Mouse (Mus musculus) neural tube, embryonic 15.5 days (tissue): ENCODE results near the gene Shroom3. TPM values are rescaled to one million over a fixed set of nuclear protein-coding genes. Genes with fewer than 3 reads are reported as not detected.

Experiments
- ATAC-seq: fragments of 200-750 bp; cut with Nextera tagmentation; 2 replicates; pipeline ENCODE4 v1.8.0; 2017; ENCODE audit warnings: mild to moderate bottlenecking, moderate TSS enrichment, moderate library complexity; ENCODE audit not compliant: low FRiP score
- H3K27ac ChIP-seq: fragments of 300-500 bp; sonication (generic); replicated peaks from 2 replicates; pipeline ENCODE4 v1.5.1; 2015; ENCODE audit warnings: mild to moderate bottlenecking, inconsistent platforms
- H3K27me3 ChIP-seq: fragments of 300-500 bp; sonication (generic); replicated peaks from 2 replicates; pipeline ENCODE4 v1.6.1; 2015; ENCODE audit warnings: inconsistent platforms
- H3K36me3 ChIP-seq: fragments of 300-500 bp; sonication (generic); 2 replicates; pipeline ENCODE4 v1.6.1; 2015; ENCODE audit warnings: inconsistent platforms
- H3K4me1 ChIP-seq: fragments of 300-500 bp; sonication (generic); 2 replicates; pipeline ENCODE4 v1.6.1; 2015; ENCODE audit warnings: inconsistent platforms
- H3K4me2 ChIP-seq: fragments of 300-500 bp; sonication (generic); 2 replicates; pipeline ENCODE4 v1.6.1; 2015; ENCODE audit warnings: inconsistent platforms, mild to moderate bottlenecking, moderate library complexity
- H3K4me3 ChIP-seq: fragments of 300-500 bp; sonication (generic); replicated peaks from 2 replicates; pipeline ENCODE4 v1.5.1; 2015; ENCODE audit warnings: mild to moderate bottlenecking, inconsistent platforms
- H3K9ac ChIP-seq: fragments of 300-500 bp; sonication (generic); replicated peaks from 2 replicates; pipeline ENCODE4 v1.6.1; 2015; ENCODE audit warnings: mild to moderate bottlenecking, inconsistent platforms
- H3K9me3 ChIP-seq: fragments of 300-500 bp; sonication (generic); replicated peaks from 2 replicates; pipeline ENCODE4 v1.6.1; 2016; ENCODE audit warnings: inconsistent platforms
- WGBS: fragments of 180-500 bp; shearing (Covaris S2); methylation state at CpG from one replicate; pipeline ENCODE4 v1.1.7; 2015; ENCODE audit warnings: mixed read lengths; 5-methylcytosine and 5-hydroxymethylcytosine counted together
- polyA plus RNA-seq: library from polyadenylated mRNA; unstranded; fragments of >200 nt; fragmentation: Nextera tagmentation; extraction: Ambion mirVana; gene quantifications from 2 replicates; pipeline ENCODE4 v1.2.1, GENCODE M21; 2015

Shroom3 gene
- polyA plus RNA-seq, 1 experiment from 2014 or later, result 1.8 TPM

DNA sequence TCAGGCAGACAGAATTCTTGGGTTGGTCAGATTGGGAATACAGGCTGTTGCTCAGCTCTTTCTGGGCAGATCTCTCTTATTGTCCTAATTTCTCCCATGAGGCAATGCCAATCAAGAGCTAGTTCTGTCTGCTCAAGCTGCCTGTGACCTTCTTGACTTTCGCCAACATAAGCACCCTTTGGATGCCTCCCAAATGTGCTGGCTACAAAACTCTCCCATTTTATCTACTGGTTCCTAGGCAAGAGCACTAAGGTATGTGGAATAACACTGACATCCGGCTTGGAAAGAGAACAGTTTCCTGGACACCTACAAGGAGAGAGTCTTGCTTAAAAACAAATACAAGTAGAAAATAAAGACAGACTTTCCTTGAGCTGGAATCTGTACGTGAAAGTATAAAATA, 204.3 kb downstream of the Shroom3 start:
- ATAC-seq, result no peak
- 56% methylated on average over 3 of the region's 3 CpGs for WGBS
- H3K4me1 ChIP-seq, result 0 out of 2 replicates have a peak, but pooled peaks cover 3% of the 10 kb centered on the region
- no peaks in the 10 kb centered on the region for H3K36me3 ChIP-seq
- H3K9me3 ChIP-seq, result no peaks in the 10 kb centered on the region
- no peak overlapping the region for H3K27ac ChIP-seq
- no peak overlapping the region for H3K4me3 ChIP-seq
- H3K27me3 ChIP-seq, result no peaks in the 10 kb centered on the region
- no peak overlapping the region for H3K9ac ChIP-seq
- no peak overlapping the region for H3K4me2 ChIP-seq

DNA sequence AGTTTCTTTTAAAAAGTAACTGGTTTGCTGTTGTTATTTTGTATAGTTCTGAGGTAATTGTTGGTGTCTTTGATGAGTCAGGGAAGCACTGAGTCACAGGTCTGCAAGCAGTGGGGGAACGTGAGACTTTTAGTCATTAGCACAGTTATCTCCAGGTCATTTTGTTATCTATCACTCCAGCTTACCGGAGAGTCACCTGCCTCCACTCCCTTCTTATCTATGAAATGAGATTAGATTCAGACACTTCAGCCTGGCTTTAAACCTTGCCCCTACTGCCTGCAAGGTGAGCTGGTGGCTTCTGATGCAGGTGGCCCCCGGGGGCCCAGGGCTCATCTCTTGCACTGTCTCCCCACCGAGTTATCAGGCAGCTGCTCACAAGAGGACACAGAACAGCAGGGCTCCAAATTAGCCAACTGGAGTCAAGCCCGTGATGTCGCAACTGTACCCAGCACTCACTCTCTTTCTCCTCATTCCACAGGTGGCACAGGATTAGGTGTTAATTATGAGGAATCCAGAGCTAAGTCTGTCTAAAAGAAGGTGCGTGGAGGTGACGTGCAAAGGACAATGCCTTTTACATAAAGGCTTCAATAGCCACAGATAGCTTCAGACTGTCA, 205.5 kb downstream of the Shroom3 start:
- Histone ChIP-seq H3K36me3 (no peaks in the 10 kb centered on the region), H3K4me3 (no peak overlapping the region), H3K4me2 (no peak overlapping the region), H3K9ac (no peak overlapping the region), H3K27ac (no peak overlapping the region), H3K9me3 (no peaks in the 10 kb centered on the region), H3K27me3 (no peaks in the 10 kb centered on the region), H3K4me1 (0 out of 2 replicates have a peak, but pooled peaks cover 6% of the 10 kb centered on the region)
- 67% methylated on average over 8 of the region's 8 CpGs for WGBS
- no peak for ATAC-seq

DNA sequence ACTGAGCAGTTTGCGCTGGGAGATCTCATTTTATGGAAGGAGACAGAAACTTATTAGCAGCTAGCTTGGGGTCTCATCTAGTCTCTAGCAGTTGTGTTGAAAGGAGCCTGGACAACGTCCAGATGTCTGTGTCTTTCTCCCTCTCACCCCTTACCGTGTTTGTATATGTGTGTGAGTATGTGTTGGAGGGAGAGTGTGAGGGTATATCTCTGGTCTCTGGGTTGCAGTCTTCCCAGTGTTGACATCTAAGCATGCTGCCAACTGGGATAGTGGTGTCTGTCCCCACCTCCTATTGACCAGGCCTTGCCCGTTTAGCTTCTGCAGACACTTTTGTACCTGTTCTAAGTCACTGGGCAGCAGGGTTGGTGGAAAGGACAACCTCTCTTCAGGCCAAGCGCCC, 207.7 kb downstream of the Shroom3 start:
- Histone ChIP-seq H3K4me2 (no peak overlapping the region), H3K36me3 (no peaks in the 10 kb centered on the region), H3K9me3 (no peaks in the 10 kb centered on the region), H3K27me3 (no peaks in the 10 kb centered on the region), H3K4me1 (0 out of 2 replicates have a peak, but pooled peaks cover 7% of the 10 kb centered on the region), H3K4me3 (no peak overlapping the region), H3K9ac (no peak overlapping the region), H3K27ac (no peak overlapping the region)
- 85% methylated on average over 5 of the region's 5 CpGs for WGBS
- no peak for ATAC-seq

GRCm38 (mm10) chr5:92893284-92893683, 210.0 kb downstream of the Shroom3 start:
- no peaks in the 10 kb centered on the region for H3K27me3 ChIP-seq
- no peak overlapping the region for H3K9ac ChIP-seq
- H3K36me3 ChIP-seq, result no peaks in the 10 kb centered on the region
- no peak overlapping the region for H3K4me2 ChIP-seq
- H3K9me3 ChIP-seq, result no peaks in the 10 kb centered on the region
- H3K27ac ChIP-seq, result no peak overlapping the region
- ATAC-seq, result no peak
- H3K4me1 ChIP-seq, result peaks cover 16% of the 10 kb centered on the region
- no peak overlapping the region for H3K4me3 ChIP-seq
- WGBS, result 10% methylated on average over 4 of the region's 4 CpGs

- H3K27ac ChIP-seq, result no peak overlapping the region
- H3K9ac ChIP-seq, result no peak overlapping the region
- H3K4me1 ChIP-seq, result peaks cover 20% of the 10 kb centered on the region
- H3K4me3 ChIP-seq, result no peak overlapping the region
- ATAC-seq, result no peak
- no peaks in the 10 kb centered on the region for H3K9me3 ChIP-seq
- H3K27me3 ChIP-seq, result no peaks in the 10 kb centered on the region
- H3K4me2 ChIP-seq, result no peak overlapping the region
- WGBS, result 0% methylated on average over 1 of the region's 1 CpGs
- H3K36me3 ChIP-seq, result no peaks in the 10 kb centered on the region
These were observed 210.5 kb downstream of the Shroom3 start for GRCm38 (mm10) chr5:92893711-92894110.

DNA sequence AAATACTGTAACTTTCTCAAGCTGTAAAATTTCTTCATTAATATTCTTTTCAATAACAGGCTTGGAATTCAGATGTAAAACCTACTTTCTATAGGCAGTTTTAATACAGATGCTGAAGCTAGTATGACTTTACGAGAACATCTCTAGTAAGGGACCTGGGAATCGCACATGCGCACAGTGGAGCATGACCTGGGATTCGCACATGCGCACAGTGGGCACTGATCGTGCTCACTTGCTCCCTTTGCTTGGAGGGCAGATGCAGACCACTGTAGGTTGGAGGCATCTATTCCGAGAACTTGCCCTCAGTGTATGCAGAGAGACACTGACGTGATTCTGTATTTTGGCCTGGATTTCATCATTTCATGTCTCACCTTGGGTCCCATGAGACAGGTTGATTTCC, 212.6 kb downstream of the Shroom3 start:
- H3K27ac ChIP-seq, result no peak overlapping the region
- no peak overlapping the region for H3K4me2 ChIP-seq
- H3K4me1 ChIP-seq, result peaks cover 28% of the 10 kb centered on the region
- 92% methylated on average over 8 of the region's 8 CpGs for WGBS
- H3K4me3 ChIP-seq, result no peak overlapping the region
- ATAC-seq, result no peak
- H3K36me3 ChIP-seq, result no peaks in the 10 kb centered on the region
- H3K9ac ChIP-seq, result no peak overlapping the region
- H3K27me3 ChIP-seq, result no peaks in the 10 kb centered on the region
- H3K9me3 ChIP-seq, result no peaks in the 10 kb centered on the region

DNA sequence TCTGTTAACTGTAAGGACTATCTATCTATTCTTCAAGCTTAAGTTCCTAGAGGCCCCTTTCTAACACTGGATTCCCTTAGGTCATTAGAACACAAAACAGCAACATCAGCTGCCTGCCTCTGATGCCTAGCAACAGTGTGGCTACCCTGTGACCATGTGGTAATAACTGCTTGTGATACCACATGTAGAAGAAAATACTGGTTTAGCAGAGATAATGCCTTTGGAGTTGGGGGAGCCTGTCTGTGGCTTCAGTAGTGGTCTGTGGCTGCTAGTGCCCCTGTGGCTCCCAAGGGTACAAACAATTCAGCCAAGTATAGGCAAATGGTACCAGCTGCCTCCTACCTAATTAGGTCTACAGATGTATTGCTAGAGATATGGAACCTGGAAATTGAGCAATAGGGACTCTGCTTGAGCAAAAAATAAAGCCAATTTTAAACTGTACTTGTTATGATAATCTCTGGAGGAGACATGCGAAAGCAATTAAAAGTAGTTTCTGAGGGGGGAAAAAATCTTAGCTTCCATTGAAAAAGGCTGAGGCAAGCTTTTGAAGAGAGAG, 213.6 kb downstream of the Shroom3 start:
- WGBS, result 58% methylated on average over 1 of the region's 1 CpGs
- Histone ChIP-seq H3K36me3 (no peaks in the 10 kb centered on the region), H3K4me1 (peaks cover 28% of the 10 kb centered on the region), H3K27me3 (no peaks in the 10 kb centered on the region), H3K9ac (no peak overlapping the region), H3K9me3 (no peaks in the 10 kb centered on the region), H3K4me2 (peak overlapping the region; percentile 98; the same call in 1 of the 2 replicates), H3K27ac (no peak overlapping the region), H3K4me3 (no peak overlapping the region)
- ATAC-seq, result no peak

DNA sequence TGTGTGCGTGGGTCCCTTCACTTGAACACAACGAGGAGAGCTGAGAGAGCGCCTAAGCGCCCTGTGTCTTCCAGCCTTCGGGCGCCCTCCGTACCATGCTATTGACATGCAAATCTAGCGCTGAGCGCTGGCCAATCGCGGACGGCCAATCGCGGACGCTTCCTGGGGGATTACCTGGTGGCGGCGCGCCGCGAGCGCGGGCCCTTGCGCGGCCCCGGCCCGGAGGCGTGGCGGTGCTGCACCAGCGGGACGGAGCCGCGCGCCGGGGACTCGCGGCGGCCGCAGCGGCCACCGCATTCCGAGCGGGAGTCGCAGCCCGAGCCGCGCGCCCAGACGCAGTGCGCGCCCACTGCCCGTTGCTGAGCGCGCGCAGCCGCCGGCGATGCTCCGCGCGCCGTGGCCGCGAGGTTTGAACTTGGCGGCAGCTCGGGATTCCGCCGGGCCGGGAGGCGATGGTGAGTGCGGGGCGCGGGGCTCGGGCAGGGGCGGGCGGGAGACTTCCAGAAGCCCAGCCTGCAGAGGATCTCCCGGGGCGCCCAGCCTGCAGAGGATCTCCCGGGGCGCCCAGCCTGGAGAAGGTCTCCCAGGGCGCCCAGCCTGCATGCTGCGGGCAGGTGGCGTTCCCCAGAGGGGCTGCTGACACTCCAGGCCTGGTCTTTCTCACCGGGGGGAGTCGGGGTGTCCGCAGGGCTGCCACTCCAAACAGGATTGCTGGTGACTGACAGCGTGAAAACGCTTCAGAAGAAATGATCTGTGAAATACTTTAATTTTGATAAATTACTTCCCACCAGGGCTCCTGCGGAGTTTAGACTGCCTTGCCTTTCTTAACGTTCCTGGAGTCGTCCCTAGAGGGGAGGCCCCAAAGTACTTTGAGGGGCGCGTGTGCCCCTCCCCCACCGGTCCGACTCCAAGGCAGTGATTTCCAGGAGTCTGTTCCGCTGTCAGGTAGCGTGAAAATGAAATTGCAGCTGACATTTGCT, 214.8 kb downstream of the Shroom3 start:
- H3K4me3 ChIP-seq, result peak overlapping the region; percentile 64
- peak overlapping the region; percentile 67 for H3K27ac ChIP-seq
- no peaks in the 10 kb centered on the region for H3K27me3 ChIP-seq
- no peaks in the 10 kb centered on the region for H3K9me3 ChIP-seq
- under 1% methylated on average over 90 of the region's 96 CpGs for WGBS
- ATAC-seq, result peak; percentile 94
- peak overlapping the region; percentile 63 for H3K9ac ChIP-seq
- H3K36me3 ChIP-seq, result no peaks in the 10 kb centered on the region
- peak overlapping the region; percentile 98 for H3K4me2 ChIP-seq
- H3K4me1 ChIP-seq, result peaks cover 28% of the 10 kb centered on the region

- 67% methylated on average over 5 of the region's 5 CpGs for WGBS
- H3K9ac ChIP-seq, result no peak overlapping the region
- H3K9me3 ChIP-seq, result no peaks in the 10 kb centered on the region
- peaks cover 36% of the 10 kb centered on the region for H3K4me1 ChIP-seq
- no peak overlapping the region for H3K4me3 ChIP-seq
- H3K27me3 ChIP-seq, result no peaks in the 10 kb centered on the region
- no peaks in the 10 kb centered on the region for H3K36me3 ChIP-seq
- H3K4me2 ChIP-seq, result no peak overlapping the region
- no peak overlapping the region for H3K27ac ChIP-seq
- ATAC-seq, result no peak
These were observed 217.2 kb downstream of the Shroom3 start for GRCm38 (mm10) chr5:92900470-92900869.

GRCm38 (mm10) chr5:92901870-92902269, 218.6 kb downstream of the Shroom3 start:
- ATAC-seq, result no peak
- Histone ChIP-seq H3K27me3 (no peaks in the 10 kb centered on the region), H3K27ac (no peak overlapping the region), H3K36me3 (no peaks in the 10 kb centered on the region), H3K9ac (no peak overlapping the region), H3K4me3 (no peak overlapping the region), H3K4me1 (peaks cover 39% of the 10 kb centered on the region), H3K9me3 (no peaks in the 10 kb centered on the region), H3K4me2 (no peak overlapping the region)
- WGBS, result 79% methylated on average over 7 of the region's 7 CpGs

GRCm38 (mm10) chr5:92905146-92905545, 221.9 kb downstream of the Shroom3 start:
- Histone ChIP-seq H3K4me2 (peak overlapping the region; percentile 20; the same call in 1 of the 2 replicates), H3K9me3 (no peaks in the 10 kb centered on the region), H3K27ac (peak overlapping the region; percentile 46), H3K36me3 (0 out of 2 replicates have a peak, but pooled peaks cover 3% of the 10 kb centered on the region), H3K4me1 (peaks cover 22% of the 10 kb centered on the region), H3K4me3 (no peak overlapping the region), H3K9ac (no peak overlapping the region), H3K27me3 (no peaks in the 10 kb centered on the region)
- 44% methylated on average over 9 of the region's 9 CpGs for WGBS
- ATAC-seq, result peak; percentile 32
